Mouse (Mus musculus) cerebellum, adult (tissue): ENCODE measurements around the gene Dhrs4.

ENCODE experiments used
- ATAC-seq: cut with Nextera tagmentation; 2 replicates; pipeline ENCODE4 v1.9.2; 2017; ENCODE audit warnings: mild to moderate bottlenecking, moderate library complexity, mixed read lengths; ENCODE audit not compliant: insufficient number of reproducible peaks, low FRiP score, low TSS enrichment

Dhrs4 gene

DNA sequence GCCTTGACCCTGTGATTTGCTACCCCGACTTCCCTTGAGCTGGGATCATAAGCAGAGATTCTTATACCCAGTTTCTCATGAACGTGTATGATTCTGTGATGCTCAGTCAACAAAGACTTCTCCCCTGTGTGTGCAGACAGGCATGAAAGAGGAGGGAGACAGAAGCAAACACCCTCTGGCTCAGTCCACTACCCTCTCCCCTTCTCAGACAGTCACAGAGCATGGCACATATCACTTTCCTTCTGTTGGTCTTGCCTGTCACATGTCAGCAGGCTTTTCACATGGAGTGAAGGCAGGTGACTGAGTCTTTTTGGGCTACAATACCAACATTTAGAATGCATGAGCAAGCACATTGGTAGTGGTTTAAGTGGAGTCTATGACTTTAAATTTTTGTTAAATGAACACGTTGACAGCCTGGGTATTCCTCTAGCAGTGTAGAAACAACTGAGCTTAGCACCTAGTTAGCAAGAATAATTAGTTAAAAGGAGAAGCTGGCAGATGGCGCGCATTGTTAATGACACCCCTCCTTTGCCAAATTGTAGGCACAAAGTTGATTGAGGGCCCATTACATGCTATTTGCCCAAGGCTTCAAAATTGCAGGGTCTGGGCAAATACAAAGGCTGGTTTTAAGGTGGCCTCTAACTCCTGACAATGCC lies 6.0 kb downstream of the Dhrs4 start:
- no peak for ATAC-seq

DNA sequence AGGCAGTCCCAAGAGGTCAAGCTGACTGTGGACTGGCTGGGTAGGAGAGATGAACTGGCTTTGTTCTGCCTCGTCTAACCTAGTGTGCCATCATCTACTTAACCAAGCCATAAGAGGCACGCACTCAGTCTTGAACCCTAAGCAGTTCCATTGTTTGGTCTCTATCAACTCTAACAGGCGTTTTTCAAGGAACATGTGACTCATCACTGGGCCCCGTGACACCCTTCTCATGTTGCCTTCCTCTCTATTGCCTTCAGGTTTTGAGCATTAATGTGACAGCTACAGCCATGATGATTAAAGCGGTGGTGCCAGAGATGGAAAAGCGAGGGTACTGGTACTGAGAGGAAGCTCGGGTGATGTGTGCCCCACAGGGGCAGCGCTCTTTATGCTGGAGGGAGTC lies 8.3 kb downstream of the Dhrs4 start:
- ATAC-seq, result no peak

DNA sequence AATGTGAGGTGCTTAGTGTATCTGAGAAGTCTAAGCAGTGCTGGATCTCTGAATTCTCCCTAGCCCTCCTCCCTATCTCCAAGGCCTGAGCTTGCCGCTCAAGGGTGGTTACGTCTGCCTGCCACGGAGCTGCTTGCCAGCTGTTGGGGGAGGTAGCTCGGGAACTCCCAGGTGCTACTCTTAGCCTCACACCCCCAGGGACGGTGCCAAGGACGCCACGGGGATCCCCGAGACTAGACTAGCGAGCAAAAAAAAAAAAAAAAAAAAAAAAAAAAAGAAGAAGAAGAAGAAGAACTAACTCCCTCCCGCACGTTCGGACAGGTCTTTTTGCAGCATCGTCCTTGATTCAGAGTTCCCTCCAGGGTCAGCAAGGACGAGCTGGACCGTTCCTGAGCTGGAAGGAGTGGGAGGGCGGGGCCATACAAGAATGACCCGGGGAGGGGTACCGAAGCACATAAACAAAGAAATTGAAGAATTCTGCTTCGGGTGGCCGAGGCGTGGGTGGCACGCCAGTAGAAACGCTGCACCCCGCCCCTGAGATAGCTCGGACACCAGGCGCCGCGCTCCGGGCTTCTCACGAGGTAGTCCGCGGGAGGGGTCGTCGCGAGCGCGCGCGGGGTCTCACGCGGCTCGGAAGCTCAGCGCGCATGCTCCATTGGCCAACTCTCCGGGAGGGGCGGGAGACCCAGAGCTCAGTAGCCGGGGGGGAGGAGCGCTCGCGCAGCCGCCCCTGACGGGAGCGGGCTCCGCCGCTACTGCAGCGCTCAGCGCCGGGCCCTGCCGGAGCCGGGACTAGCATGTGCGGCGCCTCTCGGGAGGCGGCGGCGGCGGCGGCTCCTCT lies 12.0 kb downstream of the Dhrs4 start, which contains the start of gene Carmil3:
Gene Carmil3, plus strand, starts transcription at position 291 of the 841 bp plus-strand sequence.
- peak; percentile 78 for ATAC-seq

DNA sequence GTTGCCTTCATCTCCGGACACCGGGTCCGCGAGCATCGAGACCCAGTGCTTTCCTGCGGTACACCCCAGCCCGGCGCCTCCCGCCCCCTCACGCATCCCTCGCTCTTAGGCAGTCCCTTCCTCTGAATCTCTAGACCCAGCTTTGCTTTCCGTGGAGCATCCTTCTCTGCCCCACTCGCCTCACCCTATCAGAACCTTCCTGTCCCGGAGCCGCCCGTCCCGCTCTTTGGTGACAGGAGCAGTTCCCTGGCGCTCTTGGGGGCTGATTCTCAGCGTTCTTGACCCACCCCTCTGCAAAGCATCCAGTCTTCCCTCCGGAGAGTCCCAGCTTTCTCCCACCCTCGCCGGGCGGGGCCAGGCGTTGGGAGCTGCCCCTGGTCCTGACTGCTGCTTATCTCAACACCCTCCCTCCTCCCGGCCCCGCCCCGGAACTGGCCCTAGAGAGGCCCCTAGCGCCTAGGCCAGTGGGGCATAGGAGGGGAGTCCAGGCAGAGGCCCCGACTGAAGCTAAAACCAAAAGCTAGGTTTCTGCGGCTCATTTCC lies 12.8 kb downstream of the Dhrs4 start:
- ATAC-seq, result peak; percentile 49

DNA sequence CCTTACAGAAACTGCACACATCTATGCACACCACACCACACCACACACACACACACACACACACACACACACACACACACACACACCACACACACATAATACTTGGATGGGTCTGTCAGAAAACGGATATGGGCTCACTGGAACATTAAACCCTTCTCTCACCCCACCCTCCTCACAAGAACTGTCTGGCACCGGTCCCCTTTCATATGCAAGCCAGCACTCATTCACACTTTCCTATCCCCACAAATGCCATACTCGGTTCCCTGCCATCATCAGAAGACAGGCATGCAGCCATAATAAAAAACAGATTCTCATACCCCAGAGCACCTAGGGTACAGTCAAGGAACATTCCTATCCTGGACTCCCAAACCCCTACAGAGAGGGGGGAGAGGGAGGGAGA lies 13.5 kb downstream of the Dhrs4 start:
- ATAC-seq, result no peak

DNA sequence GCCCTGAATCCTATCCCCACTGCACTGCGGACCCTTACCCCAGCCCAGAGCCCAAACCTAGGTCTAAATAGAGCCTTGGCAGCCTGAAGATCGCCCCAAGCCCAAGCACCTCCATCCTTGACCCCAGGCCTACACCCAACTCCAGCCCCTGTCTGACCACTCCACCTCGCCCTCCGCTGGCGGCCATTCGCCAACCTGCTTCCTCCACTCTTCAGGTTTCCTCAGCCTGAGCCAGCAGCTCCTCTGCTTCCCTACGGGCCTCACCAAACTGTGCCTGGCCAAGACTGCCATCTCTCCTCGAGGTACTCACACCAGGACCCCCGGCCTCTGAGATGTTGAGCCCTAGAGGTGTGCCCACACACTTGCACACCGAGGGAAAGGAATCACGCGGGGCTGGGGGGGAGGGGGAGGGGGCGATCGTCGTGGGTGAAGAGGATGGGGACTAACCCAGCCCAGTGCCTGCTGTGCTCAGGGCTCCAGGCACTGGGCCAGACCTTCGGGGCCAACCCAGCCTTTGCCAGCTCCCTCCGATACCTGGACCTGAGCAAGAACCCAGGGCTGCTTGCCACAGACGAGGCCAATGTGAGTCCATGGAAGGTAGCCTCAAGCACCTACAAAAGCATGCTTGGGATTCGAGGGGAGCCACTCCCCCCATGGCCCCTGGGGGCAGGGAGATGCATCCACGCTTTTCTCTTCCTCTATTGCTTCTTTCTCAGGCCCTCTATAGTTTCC lies 17.1 kb downstream of the Dhrs4 start:
- ATAC-seq, result no peak

DNA sequence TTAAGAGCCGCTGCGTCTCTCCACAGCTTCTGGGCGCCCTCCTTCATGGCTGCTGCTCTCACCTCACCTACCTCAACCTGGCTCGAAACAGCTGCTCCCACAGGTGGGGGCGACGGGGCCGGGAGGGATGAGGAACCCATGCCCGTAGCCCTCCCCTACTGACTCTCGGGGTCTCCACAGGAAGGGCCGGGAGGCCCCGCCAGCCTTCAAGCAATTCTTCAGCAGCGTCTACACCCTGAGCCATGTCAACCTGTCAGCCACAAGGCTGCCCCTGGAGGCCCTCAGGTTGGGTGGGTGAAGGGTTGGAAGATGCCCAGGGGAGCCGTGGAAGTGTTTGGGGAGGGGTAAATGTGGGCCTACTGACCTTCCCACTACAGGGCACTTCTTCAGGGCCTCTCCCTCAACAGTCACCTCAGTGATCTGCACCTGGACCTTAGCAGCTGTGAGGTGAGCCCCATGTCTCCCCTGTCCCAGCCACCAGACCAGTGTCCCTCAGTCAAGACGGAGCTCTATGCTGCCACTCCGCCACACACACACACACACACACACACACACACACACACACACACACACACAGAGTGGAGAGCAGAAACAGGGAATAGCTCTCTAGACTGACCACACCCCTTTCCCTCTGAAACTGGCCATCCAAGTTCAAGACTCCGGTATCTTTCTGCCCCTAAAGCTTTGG lies 18.3 kb downstream of the Dhrs4 start:
- no peak for ATAC-seq

DNA sequence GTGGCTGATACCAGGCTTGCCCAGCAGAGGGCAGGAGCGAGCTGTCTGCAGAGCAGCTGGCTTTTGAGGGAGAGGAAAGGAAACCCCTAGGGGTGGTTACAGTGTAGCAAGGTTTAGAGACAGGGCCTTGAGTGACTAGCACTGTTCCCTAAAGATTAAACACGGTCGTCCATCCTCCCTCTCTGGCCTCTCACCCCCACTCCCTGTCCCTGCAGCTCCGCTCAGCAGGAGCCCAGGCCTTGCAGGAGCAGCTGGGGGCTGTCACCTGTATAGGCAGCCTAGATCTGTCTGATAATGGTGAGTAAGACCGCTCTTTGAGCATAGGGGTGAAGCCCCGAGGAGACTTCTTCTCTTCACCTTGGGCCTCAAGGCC lies 18.9 kb downstream of the Dhrs4 start:
- peak; percentile 10; the same call in 1 of the 2 replicates for ATAC-seq

DNA sequence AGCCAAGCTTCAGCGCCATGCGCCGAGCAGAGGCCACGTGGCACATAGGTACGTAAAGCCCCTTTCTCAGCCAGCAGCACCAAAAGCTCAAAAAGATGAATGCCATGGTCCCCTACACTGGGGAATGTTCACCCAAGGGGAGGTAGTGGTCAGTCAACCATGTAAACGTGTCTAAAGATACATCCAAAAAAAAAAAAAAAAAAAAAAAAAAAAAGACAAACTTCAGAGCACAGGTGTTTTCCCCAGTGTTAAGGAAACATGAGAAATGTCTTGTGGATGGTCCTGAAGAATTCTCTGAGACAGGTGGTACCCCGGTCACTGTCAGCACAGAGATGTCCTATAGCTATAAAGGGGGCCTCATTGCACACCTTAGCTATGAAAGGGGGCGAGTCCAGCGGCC lies 27.1 kb downstream of the Dhrs4 start:
- no peak for ATAC-seq

DNA sequence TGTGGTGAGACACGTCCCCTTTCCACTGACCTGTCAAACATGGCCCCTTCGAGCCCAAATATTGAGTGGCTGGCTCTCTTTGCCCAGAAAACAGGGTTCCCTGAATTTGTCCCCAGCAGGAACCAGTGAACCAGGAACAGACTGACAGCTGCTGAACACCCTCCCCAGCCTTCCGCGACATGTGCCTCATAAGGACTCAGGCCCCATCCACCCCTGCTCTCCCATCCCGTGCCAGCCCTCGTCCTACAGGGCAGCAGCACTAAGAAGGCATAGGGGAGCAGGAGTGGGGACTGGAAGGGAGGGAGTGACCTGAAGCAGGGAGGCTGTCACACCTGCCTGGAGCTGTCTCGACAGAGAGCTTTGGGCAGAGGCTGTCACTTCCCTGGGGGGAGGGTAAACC lies 29.2 kb downstream of the Dhrs4 start:
- ATAC-seq, result no peak

DNA sequence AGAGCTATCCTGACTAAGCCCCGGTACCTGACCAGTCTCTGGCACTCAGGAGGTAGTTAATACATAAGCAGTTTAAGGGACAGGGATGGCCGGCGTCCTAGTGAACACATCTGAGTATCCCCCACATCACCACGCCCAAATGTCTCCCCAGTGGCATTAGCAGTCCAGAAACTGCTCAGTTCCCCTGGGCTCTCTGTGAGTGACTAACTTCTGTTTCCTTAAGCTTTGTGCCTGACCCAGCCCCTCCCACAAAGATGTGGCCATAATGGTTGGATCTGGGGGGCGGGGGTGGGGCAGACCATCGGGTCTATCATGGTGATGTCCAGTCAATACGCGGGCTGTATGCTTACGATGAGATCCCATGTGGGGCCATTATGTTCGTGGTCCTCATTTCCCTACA lies 31.0 kb downstream of the Dhrs4 start:
- ATAC-seq, result no peak

DNA sequence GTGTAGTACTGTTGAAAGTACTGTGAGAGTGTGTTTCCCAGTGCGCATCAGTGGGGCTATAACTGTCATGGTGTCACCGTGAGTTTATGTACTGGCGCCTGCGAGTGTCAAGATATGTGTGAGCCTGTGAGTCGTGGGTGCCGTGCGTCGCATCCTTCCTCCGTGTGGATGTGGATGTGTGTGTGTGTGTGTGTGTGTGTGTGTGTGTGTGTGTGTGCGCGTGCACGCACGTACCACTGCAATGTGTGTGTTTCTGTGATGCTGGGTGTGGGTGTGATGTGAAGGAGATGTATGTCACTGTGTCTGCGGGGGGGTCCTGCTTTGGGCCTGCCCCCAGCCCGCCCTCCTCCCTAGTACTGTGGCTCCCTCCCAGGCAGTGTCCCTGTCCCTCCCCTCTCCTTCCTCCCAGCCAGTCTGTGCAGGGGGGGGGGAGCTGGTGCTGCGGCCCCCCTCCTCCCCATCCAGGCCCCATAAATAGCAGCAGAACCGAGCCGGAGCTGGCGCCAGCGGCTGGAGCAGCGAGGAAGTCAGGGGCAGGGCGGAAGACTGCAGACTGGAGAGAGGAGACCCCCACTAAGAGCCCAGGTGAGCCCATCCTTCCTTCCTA lies 31.7 kb downstream of the Dhrs4 start, which contains the start of gene Cpne6:
Gene Cpne6, plus strand, starts transcription at position 321 of the 607 bp plus-strand sequence.
- no peak for ATAC-seq

DNA sequence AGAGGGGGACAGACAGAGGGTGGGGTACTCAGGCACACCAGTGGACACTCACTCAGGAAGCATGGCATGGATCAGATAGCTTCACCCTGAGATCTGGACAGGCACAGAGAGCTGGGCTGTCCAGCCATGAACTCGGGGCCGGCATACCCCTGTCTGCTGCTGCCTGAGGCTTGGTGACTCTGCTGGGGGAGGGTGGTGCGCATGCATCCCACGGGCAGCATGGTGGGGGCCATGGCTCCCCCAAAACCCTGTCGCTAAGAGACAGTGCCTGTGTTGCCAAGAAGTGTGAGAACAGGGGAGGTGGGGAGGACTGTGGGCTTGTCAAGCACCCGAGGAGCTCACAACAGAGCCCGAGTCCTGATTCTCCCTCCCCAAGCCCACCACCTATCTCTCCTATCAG lies 32.5 kb downstream of the Dhrs4 start:
- no peak for ATAC-seq

DNA sequence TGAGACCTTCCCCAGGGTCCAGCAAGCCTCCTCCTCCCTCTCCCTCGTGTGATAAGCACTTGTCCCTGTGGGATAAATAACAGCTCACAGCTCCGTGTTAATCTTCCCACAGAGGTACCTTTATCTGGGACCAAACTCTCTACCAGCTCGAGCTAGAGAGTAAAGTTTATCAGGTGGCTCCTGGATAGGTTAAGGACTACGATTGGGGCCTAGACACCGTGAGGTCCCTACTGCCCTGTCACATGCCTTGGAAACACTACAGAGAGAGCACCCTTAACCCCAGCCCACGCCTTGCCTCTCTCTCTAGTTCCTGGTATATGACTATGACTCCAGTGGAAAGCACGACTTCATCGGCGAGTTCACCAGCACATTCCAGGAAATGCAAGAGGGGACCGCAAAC lies 35.4 kb downstream of the Dhrs4 start:
- ATAC-seq, result no peak

DNA sequence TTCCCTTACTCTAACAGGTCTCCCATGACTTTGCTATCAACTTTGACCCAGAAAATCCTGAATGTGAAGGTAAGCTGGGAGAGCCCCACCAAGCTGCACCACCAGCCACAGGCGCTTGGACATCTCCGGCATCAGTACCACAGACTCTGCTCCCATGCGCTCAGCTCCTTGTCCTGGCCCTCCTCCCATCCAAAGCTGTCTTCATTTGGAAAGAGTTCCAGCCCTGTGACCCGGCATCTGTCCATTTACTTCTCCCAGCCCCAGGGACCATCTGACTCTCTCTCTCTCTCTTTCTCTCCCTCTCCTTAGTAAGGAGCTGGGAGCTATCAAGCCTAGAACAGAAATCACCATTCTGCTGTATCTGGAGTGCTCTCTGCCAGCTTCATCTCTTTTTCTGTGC lies 37.3 kb downstream of the Dhrs4 start:
- ATAC-seq, result no peak

DNA sequence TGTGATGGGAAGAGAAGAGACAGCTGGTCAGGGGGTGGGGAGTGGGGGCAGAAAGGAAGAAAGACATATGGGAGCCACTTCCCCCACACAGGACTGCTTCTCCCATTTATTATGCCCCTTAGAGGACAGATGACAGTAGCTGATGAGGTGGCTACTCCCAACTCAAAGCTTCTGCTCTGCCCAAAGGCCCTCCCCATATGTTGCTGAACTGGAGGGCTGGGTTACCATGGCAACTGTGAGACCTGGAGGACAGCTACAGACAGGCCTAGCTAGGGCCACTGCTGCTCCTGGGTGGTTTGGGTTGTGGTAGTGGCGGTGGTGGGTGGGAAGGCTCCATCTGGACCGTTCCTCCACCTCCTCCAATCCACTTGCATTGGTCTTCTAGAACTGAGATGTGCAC lies 40.3 kb downstream of the Dhrs4 start:
- no peak for ATAC-seq

DNA sequence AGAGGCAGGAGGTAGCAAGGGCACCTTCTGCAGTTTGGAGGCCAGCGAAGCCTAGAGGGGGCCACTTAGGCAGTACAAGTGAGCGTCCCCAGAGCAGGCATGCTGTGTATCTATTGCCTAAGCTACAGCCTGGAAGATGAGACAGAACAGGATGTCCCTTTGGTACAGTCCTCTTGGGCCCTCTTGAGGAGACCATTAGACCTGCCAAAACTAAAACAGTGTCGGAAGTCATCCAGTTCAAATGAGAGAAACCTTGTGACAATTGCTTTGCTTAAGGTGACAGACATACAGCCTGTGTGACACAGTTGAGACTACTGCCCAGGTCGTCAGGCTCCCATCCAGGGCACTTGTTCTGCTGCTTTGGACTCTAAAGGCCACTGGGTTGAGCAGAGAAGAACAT lies 41.0 kb downstream of the Dhrs4 start:
- no peak for ATAC-seq

DNA sequence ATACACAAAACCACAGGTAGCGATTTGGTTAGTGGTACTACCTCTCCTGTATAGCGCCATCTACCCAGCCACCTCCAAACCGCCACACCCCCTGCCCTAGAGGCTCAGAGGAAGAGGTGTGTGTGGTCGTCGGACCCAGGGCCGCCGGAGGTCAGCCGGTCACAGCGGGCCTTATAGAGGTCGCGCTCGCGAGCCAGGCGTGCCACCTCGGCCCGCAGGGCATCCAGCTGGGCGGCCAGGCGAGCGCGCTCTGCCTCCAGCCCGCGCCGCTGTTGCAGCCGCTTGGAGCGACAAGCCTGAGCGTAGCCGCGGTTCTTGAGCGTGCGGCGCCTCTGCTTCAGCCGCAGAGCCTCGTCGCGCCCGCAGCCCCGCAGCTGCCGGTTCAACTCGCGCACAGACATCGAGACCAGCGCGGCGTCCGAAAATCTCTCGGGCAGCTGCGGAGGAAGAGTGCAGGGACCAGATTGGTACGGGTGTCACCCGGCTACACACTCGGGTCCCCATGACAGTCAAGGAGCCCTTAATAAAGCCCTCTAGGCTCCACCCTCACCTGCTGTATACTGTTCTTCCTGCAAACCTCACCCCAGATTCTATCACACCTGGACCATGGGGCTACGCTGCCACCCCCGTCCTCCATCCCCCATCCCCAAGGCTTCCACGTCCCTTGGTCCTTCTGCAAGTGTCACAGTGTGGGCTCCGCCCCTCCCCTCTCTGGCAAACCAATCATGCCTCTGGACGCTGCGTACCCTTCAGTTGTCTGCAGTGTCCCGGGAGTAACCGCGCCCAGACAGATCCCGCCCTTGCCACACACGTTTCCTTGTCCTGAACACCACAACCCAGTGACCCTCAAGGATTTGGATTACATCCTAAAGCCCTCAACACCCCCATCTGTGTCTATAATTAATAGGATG lies 42.1 kb downstream of the Dhrs4 start:
- peak; percentile 37; the same call in 1 of the 2 replicates for ATAC-seq

DNA sequence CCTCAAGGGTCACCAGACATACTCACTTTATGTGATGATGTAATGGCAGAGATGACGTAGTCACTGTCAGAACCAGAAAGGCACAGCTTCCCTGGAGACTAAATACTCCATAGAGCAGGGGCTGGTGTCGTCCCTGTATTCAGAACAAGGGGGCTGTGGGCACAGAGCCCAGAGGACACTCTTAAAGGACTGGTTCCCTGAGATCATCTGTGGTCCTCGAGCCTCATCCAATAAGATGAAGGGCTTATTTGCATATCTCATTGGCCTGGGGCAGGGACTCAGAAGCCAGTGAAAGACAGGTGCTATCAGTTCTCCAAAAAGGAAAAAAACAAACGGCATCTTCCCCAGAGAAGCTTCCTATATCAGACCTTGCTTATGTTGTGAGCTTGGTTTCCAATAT lies 45.5 kb downstream of the Dhrs4 start:
- no peak for ATAC-seq
